Mouse (Mus musculus): ENCODE measurements around the gene Klhl11.

DNA sequence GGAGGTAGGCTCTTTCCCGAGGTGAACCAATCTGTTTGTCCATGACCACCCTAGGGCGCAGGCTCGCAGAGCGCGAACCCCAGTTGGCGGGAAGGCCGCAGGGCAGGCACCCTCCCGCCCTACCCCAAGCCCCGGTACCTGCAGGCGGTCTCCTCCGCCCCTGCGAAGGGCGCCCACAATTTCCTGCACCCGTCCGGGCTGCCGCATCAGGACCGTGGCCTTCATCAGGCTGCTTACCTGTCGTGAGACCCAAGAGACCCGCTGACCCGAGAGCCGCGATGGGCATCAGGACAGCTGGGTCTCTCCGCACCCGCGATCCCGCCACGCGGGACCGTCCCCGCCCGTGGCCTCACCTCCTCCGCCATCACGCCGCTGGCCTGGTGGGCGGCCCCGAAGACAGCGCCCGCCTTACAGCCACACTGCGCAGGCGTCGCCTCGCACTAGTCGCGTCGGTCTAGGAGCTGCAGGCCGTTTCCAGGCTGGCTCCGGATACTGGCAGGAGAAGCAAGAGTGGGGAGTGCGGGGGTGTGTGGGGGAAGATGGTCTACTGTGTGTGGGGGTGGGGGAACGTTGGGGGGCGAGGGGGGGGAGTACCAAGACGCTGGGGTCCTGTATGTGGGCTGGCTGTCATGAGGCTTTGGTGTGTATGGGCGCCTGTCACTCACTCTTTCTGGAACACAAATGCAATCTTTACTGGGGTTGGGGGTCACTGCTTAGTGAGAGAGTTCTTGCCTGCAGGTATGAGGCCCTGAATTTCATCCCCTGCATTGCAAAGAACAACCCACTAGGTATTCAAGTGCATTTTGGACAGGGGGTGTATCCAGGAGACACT is 31.6 kb downstream of the Klhl11 start:
- TF ChIP-seq POLR2A (IDR thresholded peaks at IDR 0.05; ENCODE audit: insufficient read depth, low read depth, low read length) (peak; percentile 79), CTCF (IDR thresholded peaks at IDR 0.05; ENCODE audit: insufficient read depth, low read depth, low read length) (no peak)
